Mouse (Mus musculus) C3H10T1/2 (cell line): ENCODE measurements around the gene Xlr5b. TPM values are rescaled to one million over a fixed set of nuclear protein-coding genes. Genes with fewer than 3 reads are reported as not detected.

ENCODE experiments used
- polyA plus RNA-seq, 2 experiments: library from polyadenylated mRNA; unstranded; fragments of >200 nt; fragmentation: generic; extraction: Trizol; gene quantifications; one replicate each; pipeline ENCODE4 v1.2.1; 2012; ENCODE audit warnings: missing spikeins in 2 of 2

The Xlr5b gene
- polyA plus RNA-seq, result not detected

GRCm38 (mm10) chrX:73148496-73148895 lies at the start of gene Xlr5b:
Gene Xlr5b (plus strand): TSS chrX:73148796.

GRCm38 (mm10) chrX:73116747-73117146 lies 31.8 kb upstream of the Xlr5b start, which contains the start of gene Gm14685:
Gene Gm14685 (plus strand): TSS chrX:73117047.

GRCm38 (mm10) chrX:73149350-73149749 lies 754 bp downstream of the Xlr5b start, which contains the start of gene DXBay18:
Gene DXBay18 (minus strand): TSS chrX:73149450.

GRCm38 (mm10) chrX:73176889-73177288 lies 28.3 kb downstream of the Xlr5b start, which contains the start of gene Spin2d:
Gene Spin2d (minus strand): TSS chrX:73176989.

GRCm38 (mm10) chrX:73191934-73192333 lies 43.3 kb downstream of the Xlr5b start, which contains the start of gene Xlr3b:
Gene Xlr3b (plus strand): TSS chrX:73192207.

Other genes with a start within 250 kb of the Xlr5b start
- gene Cetn2, start 230.4 kb upstream of the Xlr5b start, polyA plus RNA-seq, result 10 to 100 TPM in 1 of 2 experiments, 1 to 10 TPM in 1; 2.9 to 35.3 TPM
- gene Nsdhl, start 230.2 kb upstream of the Xlr5b start, polyA plus RNA-seq, result 10 to 100 TPM; 13.5 to 36.9 TPM
- under 1 TPM in 1 of 2 experiments, not detected in 1; 0.04 TPM for gene Zfp185, start 161.5 kb upstream of the Xlr5b start, polyA plus RNA-seq
- gene Pnma5, start 111.7 kb upstream of the Xlr5b start, polyA plus RNA-seq, result under 1 TPM; 0.05 to 0.25 TPM
- not detected for gene Pnma3, start 84.0 kb upstream of the Xlr5b start, polyA plus RNA-seq
- gene Xlr4a, start 66.3 kb upstream of the Xlr5b start, polyA plus RNA-seq, result not detected
- under 1 TPM; 0.08 to 0.30 TPM for gene Xlr3a, start 51.7 kb upstream of the Xlr5b start, polyA plus RNA-seq
- not detected for gene Gm14685, start 31.7 kb upstream of the Xlr5b start, polyA plus RNA-seq
- gene DXBay18, start 654 bp downstream of the Xlr5b start, polyA plus RNA-seq, result not detected
- gene Spin2d, start 28.2 kb downstream of the Xlr5b start, polyA plus RNA-seq, result not detected
- not detected for gene Xlr3b, start 43.4 kb downstream of the Xlr5b start, polyA plus RNA-seq
- gene Xlr4b, start 65.5 kb downstream of the Xlr5b start, polyA plus RNA-seq, result not detected
- gene F8a, start 79.5 kb downstream of the Xlr5b start, polyA plus RNA-seq, result 1 to 10 TPM; 5.0 to 6.2 TPM
- gene Xlr4c, start 94.3 kb downstream of the Xlr5b start, polyA plus RNA-seq, result not detected
- gene Xlr3c, start 116.6 kb downstream of the Xlr5b start, polyA plus RNA-seq, result under 1 TPM; 0.04 TPM
- not detected for gene Xlr5a, start 144.2 kb downstream of the Xlr5b start, polyA plus RNA-seq
- gene Xlr5c, start 144.2 kb downstream of the Xlr5b start, polyA plus RNA-seq, result not detected
- not detected for gene Gm45015, start 188.0 kb downstream of the Xlr5b start, polyA plus RNA-seq
- gene Zfp275, start 193.8 kb downstream of the Xlr5b start, polyA plus RNA-seq, result 1 to 10 TPM in 1 of 2 experiments, under 1 TPM in 1; 0.81 to 6.2 TPM
- not detected for gene Gm18336, start 249.9 kb downstream of the Xlr5b start, polyA plus RNA-seq